Mouse (Mus musculus): ENCODE results near the gene Alg2.

The Alg2 gene

GRCm38 (mm10) chr4:47449586-47450522 lies 24.3 kb downstream of the Alg2 start:
- no peak for DNase-seq

- DNase-seq: no peak
Measured at GRCm38 (mm10) chr4:47449116-47449515, 25.0 kb downstream of the Alg2 start.

GRCm38 (mm10) chr4:47448526-47448925 lies 25.6 kb downstream of the Alg2 start:
- no peak for DNase-seq

DNA sequence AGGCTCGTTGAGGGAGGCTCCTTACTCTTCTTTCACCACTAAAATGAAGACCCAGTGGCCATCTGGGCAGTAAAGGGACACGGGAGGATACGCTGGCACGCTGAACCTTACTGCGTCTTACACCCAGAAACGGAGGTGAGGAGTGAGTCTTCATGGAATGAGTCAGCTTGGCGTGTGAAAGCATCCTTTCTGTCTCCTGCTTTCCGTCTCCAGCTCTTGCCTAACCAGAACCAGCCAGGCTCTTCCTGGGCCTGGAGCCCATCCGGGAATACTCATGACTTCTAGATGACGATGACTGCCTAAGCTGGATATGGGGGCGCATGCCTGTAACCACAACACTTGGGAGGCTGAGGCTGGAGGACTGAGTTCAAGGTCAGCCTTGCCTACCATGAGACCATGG lies 33.2 kb downstream of the Alg2 start:
- no peak for DNase-seq

DNA sequence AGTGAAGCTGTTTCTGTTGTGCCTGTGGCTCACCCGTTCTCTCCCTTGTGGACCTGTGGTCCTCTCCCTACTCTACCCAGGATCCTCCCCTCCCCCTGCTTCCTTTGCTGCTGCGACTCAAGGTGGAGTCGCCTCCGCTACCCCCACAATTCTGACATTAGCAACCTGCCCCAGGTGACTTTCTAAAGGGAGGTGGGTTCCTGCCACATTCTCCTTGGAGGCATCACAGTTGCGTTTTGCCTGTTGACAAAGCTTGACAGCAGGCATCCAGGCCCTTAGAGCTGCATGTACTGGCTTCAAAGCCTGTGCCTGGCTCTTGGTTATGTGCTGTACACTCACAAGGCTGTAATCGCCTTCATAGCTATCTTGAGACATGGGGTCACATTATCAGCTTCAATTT lies 35.2 kb downstream of the Alg2 start:
- DNase-seq: no peak

DNA sequence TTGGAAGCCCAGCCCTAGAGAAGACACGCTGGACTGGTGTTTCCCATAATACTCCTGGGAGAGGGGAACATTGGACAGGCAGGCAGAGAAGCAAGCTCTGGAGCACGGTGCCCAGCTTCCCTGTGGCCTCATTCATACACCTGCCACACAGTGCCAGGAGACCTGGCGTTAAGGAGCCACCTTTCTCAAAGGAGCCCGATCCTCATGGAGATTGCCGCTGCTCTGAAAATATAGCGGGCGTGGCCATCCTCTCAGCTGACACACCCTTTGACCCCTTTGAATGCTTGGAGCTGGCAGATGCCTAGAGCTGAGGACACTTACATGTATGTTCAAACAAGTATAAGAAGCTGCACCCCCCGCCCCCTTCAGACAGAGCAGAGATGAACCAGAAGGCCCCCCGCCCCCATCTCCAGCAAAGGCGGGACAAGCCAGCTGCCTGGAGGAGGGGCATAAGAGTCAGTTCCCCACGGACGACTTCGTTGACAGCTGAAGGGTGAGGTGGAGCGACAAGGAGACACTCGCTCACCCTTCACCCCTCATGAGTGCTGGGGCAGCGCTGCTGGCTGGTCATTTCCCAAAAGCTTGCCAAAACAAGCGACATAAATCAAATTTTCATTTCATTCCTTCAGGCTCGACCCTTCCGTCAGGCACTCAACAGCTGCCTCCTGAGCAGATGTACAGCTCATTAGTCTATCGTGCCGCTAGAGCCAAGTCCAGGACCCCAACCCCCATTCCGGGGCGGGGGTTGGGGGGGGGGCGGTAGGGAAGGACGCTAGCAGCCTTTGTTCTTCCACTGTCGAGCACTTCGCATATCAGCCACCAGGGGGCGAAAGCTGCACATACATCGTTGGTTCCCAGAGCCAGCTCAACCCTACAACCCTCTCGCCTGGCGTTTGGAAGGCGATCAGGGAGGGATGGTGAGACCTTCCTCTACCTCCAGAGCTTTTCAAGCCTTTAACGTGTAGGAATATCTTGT lies 36.5 kb downstream of the Alg2 start:
- peak; percentile 92 to 95 for DNase-seq

DNA sequence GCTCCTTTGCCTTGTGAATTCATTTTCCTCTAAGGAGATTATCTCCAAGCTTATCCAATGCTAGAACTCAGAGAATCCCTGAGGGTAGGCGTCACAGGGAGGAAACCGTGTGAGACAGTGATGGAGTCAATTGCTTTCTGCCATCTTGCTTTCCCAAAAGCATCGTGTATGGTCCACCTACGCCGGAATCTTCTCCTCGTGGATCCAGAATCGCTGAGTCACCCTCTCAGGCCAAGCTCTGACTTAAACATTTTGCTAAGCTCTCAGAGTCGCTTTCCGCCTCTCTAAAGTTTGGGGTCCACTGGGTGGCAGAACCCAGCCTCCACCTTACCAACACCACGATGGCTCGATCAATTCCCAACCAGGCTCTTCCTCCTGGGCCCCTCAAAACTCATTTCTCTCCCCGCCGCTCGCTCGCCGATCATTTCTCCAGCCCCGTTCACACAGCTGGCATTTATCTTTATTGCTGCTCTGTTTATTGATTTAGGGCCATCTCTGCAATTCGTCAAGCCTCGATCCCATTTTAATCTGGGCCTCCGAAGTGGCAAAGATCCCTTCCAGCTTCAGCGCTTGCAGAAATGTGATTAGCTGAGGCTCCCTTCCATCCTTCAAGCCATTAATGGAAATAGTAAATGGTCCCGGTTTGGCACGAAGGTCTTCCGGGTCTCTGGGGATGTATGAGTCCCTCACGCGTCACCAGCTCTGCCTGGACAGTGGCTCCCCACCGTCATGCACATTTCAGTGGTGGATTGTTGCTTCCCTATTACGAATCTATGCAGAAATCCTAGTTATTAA lies 38.4 kb downstream of the Alg2 start:
- no peak for DNase-seq

- DNase-seq: no peak
Measured at GRCm38 (mm10) chr4:47435131-47435530, 39.0 kb downstream of the Alg2 start.

- DNase-seq: no peak
Measured at GRCm38 (mm10) chr4:47432766-47433165, 41.4 kb downstream of the Alg2 start.

DNA sequence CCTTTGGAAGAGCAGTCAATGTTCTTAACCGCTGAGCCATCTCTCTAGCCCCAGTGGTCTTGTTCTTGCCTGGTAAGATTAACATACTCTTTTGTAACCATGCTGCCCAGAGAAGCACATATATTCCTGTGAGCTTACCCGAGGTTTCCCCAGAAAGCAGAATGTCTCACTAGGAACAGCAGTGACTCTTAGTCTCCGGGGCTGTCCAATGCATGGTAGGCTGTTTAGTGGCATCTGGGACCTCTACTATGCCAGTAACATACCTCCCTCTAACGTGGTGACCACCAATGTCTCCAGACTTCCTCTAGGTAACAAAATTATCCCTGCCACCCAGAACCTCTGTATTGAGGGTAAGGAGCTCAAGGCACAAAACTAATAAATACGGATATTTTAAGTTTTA lies 43.1 kb downstream of the Alg2 start:
- DNase-seq: no peak

GRCm38 (mm10) chr4:47430557-47430956 lies 43.6 kb downstream of the Alg2 start:
- DNase-seq: no peak

DNA sequence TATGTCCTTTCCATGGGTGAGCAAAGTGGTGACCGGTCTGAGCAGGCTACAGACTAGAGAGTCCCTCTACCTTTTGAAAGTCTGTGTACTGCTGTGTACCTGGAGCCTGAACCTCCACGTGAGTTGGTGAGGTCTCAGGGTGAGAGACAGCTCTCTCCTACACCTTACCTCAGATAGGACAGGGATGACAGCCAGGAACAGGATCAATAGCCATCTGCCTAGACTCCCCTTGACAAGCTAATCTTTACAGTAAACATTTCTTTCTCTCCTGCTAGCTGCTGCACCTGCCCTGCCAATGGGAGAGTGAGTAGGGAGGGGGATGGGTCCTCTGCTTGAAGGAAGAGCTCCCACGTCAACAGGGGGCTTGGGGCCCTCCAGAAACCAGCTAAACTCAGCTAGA lies 46.5 kb downstream of the Alg2 start:
- no peak for DNase-seq

GRCm38 (mm10) chr4:47425247-47425830 lies 48.8 kb downstream of the Alg2 start:
- DNase-seq: no peak

- DNase-seq: peak in 1 of 2 experiments; percentile 20
Measured at GRCm38 (mm10) chr4:47424376-47424775, 49.8 kb downstream of the Alg2 start.

DNA sequence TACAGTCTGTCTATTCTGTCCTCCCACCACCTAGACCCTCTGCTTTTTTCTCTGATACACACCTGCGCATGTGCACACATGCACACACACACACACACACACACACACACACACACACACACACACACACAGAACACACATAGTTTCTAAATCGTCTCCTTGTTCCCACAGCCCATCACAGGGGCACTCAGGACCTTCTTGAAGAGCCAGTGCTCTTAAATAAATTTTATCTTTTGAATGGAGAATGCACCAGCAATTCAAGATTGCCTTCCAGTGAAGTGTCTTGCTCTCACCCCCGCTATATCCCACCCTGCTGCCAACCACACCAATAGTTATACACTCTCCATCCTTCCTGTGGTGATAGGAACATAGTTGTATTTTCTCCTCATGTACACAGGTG lies 51.2 kb downstream of the Alg2 start:
- DNase-seq: no peak

- no peak for DNase-seq
Measured at GRCm38 (mm10) chr4:47422194-47422593, 51.9 kb downstream of the Alg2 start.

DNA sequence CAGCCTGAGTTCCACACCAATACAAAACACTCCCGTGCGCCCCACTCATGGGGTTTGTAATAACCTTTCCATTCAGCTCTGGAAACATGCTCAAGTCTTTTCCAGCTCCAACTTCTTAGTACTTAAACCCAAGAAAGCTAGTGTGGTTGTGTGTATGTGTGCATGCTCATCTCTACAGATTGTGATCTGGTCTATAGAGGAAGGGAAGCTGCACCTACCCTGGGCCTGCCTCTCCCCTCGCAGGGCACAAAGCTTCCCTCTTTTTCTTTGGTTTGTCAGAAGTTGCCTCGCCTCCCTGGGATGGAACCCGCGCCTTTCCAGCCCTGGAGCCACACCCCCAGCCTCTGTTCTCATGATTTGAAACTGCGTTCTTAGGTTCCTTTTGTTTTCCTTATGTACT lies 53.9 kb downstream of the Alg2 start:
- DNase-seq: no peak

DNA sequence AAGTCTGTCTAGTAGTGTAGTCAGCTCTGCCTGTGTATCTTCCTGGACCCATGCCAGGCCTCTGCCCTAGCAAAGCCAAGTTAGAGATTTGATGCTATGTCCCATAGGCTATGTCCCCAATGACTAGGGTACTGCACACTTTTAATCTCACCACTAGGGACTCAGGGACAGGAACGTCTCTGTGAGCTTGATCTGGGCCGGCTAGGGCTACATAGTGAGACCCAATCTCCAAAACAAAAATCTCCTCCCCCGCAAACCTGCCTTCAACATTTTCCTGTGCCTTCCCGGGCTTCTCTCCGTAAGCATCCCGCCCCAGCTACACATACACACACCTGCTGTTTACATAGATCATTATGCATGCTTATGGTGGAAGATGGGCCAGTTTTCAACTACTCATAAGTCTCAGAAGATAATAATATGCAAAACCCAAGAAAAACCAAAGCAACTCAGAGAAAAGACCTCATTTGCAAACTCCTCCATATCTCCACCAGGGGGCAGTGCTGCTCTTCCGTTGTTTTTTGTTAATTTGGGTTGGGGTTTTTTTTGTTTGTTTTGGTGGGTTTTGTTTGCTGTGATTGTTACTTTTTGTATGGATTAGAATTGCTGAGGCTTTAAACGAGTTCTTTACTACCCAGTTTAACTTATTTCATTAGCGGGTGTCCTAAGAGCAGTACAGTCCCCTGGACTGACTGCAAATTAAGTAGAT lies 54.7 kb downstream of the Alg2 start:
- peak in 1 of 2 experiments; percentile 42 for DNase-seq

GRCm38 (mm10) chr4:47417871-47418270 lies 56.3 kb downstream of the Alg2 start:
- no peak for DNase-seq

All from kidney, postnatal 4 days (tissue).